Mouse (Mus musculus): ENCODE data around the gene Dgkb.

GRCm38 (mm10) chr12:38232665-38233064 lies 415.1 kb downstream of the Dgkb start:
- no peak for TF ChIP-seq CTCF (IDR thresholded peaks at IDR 0.05; ENCODE audit: borderline replicate concordance, extremely low read depth, insufficient read depth, insufficient read length)
- TF ChIP-seq POLR2A (IDR thresholded peaks at IDR 0.05; ENCODE audit: borderline replicate concordance, extremely low read depth, insufficient read depth, insufficient read length, poor library complexity, severe bottlenecking) = no peak

Measured in brain, embryonic 14.5 days (tissue).